Mouse (Mus musculus): Measurements from ENCODE around the gene Ryr3. TPM values are rescaled to one million over a fixed set of nuclear protein-coding genes. Genes with fewer than 3 reads are reported as not detected.
A peak's percentile ranks its signal among the peaks of the same experiment; 100 is the strongest.

The Ryr3 gene
- total RNA-seq, 2 experiments from 2014 or later: 0.53 to 1.5 TPM

DNA sequence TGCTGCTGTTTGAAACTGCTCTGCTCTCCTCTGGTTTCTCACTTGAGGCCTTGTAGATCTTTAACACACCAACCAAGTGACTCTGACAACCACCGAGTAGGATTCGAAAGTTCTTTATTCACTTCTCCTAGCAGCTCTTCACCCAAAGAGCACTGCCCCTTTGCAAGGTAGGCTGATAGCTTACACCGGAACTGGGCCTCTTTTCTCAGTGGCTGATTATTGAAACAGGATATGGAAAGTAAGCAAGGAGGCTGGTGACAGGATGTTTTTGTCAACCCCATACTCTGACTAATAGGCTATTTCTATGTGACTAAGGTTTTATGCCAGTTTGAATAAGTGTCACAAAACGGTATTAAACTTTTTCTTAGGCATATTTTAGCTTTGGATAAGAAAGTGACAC lies 502.2 kb downstream of the Ryr3 start:
- DNase-seq: no peak
- intact Hi-C loops (cut with DNase I): no loop called here

DNA sequence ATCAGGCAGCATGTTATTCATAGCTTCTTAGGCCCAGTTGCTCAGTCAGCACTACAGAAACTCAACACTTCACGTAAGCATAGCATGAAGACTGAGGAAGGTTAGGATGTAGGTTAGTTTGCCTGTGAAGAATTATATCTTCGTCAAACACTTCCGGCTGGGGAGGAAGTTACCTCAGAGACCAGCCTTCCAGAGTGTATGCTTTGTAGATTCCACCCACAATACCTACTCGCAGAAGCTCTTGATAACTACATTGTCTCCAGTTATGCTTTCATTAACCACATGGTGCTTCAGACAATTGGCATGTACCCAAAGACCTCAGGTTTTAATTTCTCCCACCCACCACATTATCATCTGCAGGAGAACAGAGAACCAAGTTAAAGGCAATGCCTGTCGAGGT lies 535.1 kb downstream of the Ryr3 start:
- intact Hi-C loops (cut with DNase I): no loop called here
- no peak for DNase-seq

DNA sequence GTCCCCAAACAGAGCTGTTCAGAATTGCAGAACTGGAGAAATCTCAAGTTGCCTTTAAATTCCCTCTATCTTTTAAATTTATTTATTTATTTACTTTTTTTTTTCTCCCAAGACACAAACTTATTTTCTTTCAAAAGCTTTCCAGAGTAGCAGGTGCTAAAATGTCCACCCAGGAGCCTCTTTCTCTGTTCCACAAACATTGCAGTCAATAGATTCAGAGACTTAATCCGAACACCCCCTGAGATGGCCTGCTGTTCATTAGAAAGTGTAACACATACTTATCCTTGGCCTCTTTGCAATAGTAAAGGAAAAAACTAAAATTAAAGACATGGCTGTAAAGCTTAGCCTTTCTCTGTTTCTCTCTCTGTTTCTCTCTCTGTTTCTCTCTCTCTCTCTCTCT lies 539.6 kb downstream of the Ryr3 start:
- intact Hi-C loops (cut with DNase I): no loop called here
- no peak for DNase-seq

DNA sequence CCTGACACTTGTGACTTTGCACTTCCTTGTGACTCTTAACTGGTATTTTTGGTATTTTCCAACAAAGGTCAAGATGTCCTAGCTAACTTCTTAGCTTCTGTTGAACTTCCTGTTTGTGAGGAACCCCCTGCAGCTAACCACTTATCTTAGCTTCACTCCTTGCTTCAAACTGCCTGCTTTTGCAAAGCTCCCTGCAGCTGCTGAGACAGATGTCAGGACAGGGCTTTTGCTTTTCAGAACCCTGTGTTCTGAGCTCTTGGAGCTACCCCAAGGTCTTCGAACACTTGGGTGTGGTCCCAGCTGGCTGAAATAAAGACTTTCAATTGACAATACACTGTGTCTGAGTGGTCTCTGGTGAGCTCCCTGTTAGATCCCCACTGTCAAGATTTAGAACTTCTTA lies 540.2 kb downstream of the Ryr3 start:
- intact Hi-C loops (cut with DNase I): no loop called here

DNA sequence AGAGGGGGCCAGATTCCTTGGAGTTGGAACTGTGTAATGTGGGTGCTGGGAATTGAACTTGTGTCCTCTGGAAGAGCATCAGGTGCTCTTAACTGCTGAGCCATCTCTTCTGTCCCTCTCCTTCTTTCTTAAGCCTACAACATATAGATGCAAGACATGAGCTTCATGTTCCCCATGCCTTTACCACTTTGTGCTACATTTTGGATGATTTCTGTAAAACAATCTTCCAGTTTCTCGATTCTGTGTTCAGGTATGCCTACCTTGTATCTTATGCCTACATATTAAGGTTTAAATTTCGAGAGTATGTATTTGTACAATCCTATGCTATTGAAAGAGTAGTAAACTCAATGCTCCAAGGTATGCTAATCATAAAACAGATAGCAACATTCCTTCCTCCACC lies 540.7 kb downstream of the Ryr3 start:
- DNase-seq: no peak
- intact Hi-C loops (cut with DNase I): no loop called here

More for the DNA sequence above, 540.2 kb downstream of the Ryr3 start:
- DNase-seq: peak; percentile 17 to 37

DNA sequence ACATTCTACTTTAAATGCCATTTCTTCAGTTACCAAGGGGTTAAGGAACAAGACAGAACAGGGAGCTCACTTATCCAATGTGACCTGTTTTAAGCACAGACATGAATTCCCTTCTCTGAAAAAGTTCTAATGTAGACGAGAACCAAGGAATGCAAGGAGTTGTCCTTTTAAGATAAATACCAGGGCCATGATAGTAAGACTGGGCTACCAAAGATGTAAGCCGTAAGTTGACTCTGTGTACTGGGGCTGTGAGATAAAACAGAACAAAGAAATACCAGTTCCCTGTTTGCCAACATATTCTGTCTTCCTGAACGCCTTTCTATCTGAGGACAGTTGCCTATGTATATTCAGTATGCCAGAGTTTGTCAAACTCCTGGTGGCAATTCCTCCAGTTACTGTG lies 547.4 kb downstream of the Ryr3 start:
- intact Hi-C loops (cut with DNase I): no loop called here
- no peak for DNase-seq

DNA sequence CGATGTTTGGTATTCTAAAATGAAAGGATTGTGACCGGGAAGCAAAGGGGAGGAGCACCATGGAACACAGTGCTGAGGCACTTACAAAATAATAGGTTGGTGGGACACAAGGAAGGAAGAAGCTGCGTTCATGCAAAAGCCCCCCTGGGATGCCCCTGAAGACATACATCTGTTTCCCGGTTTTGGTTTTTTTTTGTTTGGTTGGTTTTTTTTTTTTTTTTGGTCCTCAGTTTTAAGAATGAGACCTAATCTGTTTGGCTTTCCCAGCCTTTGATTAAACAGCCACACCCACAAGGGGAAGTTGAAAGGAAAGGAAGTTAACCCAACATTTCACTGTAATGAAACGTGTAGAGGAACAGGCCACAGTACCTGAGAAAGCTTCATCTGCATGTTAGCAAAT lies 560.8 kb downstream of the Ryr3 start:
- intact Hi-C loops (cut with DNase I): no loop called here
- no peak for DNase-seq

DNA sequence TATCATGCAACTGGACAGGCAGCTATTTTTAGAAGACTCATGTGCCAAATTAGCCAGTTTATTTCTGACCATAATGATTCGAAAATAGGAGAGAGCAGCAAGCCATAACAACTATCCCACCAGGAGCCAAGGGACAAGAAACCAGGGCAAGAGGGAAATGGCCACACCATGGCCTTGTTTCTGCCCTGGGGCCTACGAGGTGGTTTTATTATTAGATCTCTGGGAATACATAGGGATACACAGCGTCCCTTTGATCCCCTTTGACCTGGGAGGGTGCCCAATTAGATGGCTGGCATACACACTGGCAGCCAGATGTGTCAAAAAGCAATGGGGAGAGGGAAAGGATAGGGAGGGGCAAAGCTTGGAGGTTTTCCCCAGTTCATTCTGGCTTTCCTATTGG lies 563.1 kb downstream of the Ryr3 start:
- intact Hi-C loops (cut with DNase I): no loop called here
- peak in 1 of 2 experiments; percentile 17 for DNase-seq

DNA sequence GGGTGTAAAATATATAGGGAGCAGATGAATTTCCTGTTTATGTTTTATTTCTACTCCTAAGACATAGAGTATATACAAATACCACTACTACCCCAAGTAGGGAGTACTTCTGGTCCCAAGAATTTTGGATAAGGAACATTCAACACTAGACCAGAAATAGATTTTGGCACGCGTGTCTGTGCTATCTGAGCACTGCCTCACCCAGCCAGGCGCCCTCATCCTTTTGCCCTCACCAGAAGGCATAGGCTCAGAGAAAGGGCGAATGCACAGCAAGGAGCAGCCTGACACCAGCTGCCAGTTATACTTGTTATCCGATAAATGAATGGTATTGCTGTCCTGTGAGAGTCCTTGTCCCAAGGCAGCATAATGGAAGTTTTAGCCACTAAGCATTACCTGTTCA lies 579.7 kb downstream of the Ryr3 start:
- peak; percentile 11 to 43 for DNase-seq
- intact Hi-C loops (cut with DNase I): loop anchor here (10.0 kb wide), 1 partner anchor 128 kb away; no protein-coding TSS in a partner anchor

DNA sequence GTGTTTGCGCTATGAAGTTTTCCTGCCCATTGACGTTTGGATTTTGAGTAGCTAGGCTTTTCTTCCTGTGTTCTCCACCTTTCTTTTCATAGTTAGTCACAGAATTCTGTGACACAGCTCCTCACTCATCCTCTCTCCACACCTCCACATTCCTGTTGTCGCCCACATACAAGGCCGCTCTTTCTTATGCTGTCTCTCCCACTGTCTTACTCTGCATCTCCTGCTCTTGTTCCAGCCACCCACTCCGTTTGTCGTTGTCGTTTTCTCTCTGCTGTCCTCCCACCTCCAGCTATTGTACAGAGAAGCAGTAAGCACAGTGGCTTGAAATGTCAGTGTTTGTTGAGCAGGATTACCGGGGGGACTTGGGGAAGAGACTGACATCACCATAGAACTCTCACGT lies 584.4 kb downstream of the Ryr3 start:
- no peak for DNase-seq
- intact Hi-C loops (cut with DNase I): loop anchor here (10.0 kb wide), 1 partner anchor 132 kb away; no protein-coding TSS in a partner anchor

DNA sequence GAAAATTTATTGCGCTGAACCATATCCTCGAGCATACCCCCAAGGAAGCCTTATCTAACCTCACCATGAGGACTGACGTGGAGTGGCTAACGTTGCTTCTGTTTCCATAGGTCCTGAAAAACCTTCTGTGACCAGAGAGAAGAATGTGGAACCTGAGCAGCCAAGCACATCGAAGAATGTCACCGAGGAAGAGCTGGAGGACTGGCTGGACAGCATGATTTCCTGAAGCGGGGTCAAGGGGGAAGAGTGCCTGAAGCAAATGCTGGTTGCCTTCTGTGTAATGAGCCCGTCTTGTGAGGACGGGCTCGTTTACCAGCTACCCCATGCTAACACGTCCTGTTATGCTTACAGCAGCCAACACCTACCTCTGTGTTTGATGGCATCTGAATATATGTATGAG lies 586.2 kb downstream of the Ryr3 start:
- intact Hi-C loops (cut with DNase I): loop anchor here (10.0 kb wide), 1 partner anchor 134 kb away; no protein-coding TSS in a partner anchor
- DNase-seq: no peak

DNA sequence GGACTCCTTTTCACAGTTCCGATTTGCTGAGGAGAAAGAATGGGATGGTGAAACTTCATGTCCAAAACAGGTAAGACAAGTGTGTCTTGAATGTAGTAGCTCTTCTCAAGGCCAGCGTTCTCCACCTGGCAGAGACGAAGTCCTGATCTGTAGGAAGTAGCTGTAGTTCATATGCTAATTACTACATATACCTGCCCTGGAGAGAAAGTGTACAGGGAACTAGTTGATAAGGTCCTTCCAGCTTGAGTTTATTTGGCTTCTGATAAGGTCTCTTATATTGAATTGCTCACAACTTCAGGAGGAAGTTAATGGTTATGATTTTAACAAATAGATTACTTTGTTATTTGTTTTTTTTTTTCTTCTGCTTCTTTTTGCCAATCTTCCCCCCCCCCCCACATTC lies 591.7 kb downstream of the Ryr3 start:
- no peak for DNase-seq
- intact Hi-C loops (cut with DNase I): no loop called here

DNA sequence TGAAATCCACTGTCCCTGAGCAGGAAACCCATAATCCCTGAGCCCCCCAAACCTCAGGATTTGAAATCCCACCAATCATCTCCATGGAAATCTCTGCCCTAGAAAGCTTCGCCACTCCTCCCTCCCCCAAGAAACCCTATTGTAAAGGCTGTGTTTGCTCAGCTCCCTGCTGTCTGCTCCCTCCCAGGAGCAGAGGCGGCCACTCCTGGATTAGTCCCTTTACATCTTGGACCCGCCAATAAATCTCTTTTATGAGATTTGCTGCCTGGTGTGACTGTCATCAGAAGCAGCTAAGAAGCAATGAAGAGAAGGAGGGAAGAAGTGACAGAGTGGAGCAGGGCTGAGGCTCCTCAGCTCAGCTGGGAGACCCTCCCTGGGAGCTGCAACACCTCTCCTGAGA lies 599.7 kb downstream of the Ryr3 start:
- DNase-seq: no peak
- intact Hi-C loops (cut with DNase I): no loop called here

DNA sequence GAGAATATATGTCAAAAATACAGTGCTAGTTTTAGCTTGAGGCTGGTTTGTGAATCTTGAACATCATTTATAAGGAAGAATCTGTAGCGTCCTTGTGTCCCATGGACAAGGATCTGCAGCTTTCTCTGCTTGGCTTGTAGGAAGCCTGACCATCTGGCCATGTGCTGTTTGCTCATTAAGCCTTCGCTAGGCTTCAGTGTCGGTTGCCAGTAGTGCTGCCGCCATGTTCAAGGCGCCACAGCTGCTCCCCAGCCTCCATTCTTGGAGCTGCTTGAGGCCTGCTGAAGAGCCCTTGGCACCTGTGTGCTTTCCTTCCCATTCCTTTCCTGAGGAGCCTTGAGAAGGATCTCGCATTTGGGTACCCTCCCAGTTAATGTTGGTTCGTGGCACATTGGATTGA lies 602.5 kb downstream of the Ryr3 start:
- no peak for DNase-seq
- intact Hi-C loops (cut with DNase I): loop anchor here (5.0 kb wide), 1 partner anchor 112 kb away; no protein-coding TSS in a partner anchor

DNA sequence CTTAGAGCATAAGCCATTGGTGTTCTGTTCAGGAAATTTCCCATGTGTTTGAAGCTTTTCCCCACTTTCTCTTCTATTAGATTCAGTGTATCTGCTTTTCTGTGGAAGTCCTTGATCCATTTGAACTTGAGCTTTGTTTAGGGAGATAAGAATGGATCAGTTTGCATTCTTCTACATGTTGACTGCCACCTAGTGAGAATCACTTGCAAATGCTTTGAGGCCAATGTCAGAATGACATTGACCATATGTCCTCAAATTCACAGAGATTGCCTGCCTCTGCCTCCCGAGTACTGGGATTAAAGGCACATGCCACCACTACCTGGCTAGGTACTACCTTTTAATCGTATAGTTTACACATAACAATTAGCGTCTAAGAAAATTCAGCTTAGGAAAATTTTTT lies 604.3 kb downstream of the Ryr3 start:
- intact Hi-C loops (cut with DNase I): loop anchor here (5.0 kb wide), 1 partner anchor 110 kb away; no protein-coding TSS in a partner anchor
- no peak for DNase-seq

DNA sequence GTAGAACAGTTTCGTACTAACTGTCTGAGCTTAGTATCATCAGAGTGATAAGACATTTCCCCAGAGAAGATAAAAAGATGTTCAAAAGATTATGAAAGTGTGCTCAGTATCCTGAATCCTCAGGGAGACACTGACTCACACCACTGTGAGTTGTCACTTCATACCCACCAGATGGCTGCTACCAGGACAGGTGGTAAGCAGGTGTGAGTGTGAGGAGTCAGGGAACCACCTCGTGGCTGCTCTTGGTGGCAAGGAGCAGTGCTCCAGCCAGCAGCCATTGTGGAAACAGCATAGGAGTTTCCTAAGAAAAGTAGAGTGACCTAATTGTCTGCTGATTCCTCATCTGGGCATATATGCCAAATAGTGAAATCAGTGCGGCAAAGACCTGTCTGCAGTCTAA lies 610.4 kb downstream of the Ryr3 start:
- no peak for DNase-seq
- intact Hi-C loops (cut with DNase I): no loop called here

DNA sequence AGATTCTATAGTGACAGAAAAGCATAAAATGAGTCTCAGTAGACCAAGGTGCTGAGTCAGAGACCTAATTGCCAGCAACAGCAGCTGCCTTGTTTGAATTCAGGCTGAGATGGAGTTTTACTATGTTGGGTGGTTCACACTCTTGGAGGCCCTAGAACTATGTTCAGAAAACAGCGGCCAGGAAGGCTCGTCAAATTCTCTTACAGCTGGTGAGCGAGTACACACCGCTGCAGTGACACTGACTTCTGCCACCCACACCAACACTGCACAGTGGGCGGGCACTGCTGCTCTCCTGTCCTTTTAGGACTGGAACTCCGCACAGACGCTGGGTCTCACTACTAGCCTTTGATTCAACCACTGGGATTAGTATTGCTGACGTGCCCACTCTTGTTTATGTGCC lies 614.4 kb downstream of the Ryr3 start:
- no peak for DNase-seq
- intact Hi-C loops (cut with DNase I): no loop called here

DNA sequence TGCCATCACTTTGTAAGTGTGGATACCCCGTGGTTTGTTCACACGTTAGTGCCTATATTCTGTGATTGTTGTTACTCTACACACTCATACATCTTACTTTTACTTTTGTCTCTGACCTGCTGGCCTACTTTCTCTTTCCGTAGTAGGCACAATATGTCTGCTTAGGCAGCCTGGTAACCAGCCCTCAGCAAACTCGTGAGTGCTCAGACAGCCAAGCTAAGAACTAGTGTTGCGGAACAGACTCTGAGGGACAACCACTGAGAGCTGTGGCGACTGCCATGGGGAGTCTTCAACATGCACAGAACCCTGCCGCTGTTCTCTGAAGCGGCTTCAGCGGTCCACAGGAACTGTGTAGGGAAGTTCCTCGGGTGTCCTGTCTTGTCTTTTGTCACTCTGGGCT lies 616.7 kb downstream of the Ryr3 start:
- intact Hi-C loops (cut with DNase I): no loop called here
- no peak for DNase-seq

DNA sequence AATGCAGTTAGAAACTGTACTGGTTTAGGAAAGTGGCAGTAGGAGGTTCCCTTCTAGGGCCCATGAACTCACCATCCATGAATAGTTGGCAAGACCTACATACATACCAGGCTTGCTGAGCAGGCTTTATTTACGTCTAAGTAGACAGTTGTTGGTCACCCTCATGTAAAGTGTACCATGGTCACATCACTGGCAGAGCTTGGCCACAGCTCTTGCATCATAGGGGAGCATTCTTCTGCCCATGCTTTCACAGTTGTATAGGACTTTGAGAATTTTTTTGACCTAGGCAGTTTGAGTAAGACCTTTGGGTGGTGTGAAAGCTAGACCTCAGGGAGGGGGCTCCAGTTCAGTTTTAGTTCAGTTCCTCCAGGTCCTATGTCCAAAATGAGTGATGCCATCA lies 619.8 kb downstream of the Ryr3 start:
- intact Hi-C loops (cut with DNase I): no loop called here
- no peak for DNase-seq

DNA sequence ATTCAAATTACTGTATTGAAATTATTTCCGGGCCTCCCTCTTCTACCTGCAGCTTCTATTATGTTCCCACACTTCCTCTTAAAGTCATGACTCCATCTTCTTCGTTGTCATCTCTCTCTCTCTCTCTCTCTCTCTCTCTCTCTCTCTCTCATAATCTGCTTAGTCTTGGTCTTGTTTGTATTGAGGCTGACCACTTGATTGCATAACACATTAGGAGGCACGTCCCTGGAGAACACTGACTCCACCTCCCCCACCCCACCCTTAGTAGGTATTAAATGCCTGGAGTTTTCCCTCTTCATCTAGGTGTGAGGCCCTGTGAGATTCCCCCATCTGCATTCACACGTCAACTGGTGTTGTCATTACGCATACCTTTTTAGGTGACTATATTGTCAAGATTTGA lies 620.5 kb downstream of the Ryr3 start:
- no peak for DNase-seq
- intact Hi-C loops (cut with DNase I): no loop called here

DNA sequence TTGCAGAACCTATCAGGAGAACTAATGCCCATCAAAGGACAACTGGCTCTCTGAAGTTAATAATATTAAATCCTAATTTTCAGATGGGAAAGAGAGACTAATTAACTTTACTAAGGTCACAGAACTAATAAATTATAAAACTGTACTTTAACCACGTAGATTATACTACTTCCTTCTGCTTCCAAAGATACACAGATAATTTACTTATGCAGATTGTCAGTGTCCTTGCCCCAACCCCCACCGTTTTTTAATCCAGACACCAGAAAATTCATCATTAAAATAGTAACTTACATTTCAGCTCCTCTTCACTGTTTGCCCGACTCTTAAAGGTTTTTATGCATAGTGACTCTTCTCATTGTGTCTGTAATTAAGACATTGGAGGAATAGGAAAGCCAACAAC lies 621.1 kb downstream of the Ryr3 start:
- DNase-seq: no peak
- intact Hi-C loops (cut with DNase I): no loop called here

DNA sequence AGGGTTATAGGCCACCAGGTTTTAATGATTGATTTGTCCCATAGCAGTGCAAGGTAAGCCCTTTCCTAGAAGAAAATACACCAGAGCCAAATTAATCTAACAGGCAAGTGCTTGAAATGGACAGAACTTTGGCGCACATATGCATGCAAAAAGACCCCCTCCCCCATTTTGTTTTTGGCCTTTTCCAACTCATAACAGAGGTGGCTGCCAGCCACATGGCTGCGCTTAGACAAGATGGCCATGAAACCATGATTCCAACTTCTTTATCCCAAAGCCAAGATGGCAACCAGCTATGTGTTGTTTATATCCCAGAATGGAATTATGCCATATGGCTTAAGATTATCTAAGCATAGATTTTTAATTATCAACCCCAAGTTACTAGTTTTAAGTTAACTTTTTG lies 623.1 kb downstream of the Ryr3 start:
- intact Hi-C loops (cut with DNase I): no loop called here
- DNase-seq: no peak

DNA sequence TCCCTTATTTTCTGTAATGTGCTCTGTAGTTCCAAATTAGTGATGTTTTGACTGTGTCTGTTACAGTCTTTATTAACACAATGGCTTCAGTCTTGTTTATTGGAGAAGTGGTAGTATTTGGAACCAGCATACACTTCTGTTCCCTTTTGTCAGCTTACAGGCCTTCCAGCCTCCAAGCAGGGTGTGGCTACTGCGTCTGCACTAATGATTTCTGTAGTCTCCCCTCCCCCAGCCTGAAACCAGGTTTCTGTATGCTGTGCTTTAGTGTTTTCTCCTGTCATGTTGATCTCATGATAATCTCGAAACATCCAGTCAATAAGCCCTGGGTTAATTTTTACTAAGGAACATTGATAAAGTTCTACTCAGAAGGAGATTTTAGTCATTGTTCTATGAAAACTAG lies 623.6 kb downstream of the Ryr3 start:
- intact Hi-C loops (cut with DNase I): no loop called here
- DNase-seq: no peak
